Mouse (Mus musculus): ENCODE measurements around the gene Gtf2a2. TPM values are rescaled to one million over a fixed set of nuclear protein-coding genes. Genes with fewer than 3 reads are reported as not detected.

The Gtf2a2 gene
- polyA plus RNA-seq, 1 experiment from 2014 or later: 172 TPM

GRCm38 (mm10) chr9:70024648-70025047, 12.3 kb downstream of the Gtf2a2 start:
- Histone ChIP-seq H3K9ac (no peak overlapping the region), H3K36me3 (replicated peaks) (0 out of 2 replicates have a peak, but pooled peaks cover 3% of the 10 kb centered on the region), H3K4me2 (no peak overlapping the region), H3K9me3 (no peaks in the 10 kb centered on the region), H3K27me3 (replicated peaks) (no peaks in the 10 kb centered on the region), H3K4me3 (no peak overlapping the region), H3K4me1 (no peaks in the 10 kb centered on the region), H3K27ac (no peak overlapping the region)
- ATAC-seq (replicated peaks): no peak

- Histone ChIP-seq H3K4me2 (no peak overlapping the region), H3K27ac (no peak overlapping the region), H3K4me1 (no peaks in the 10 kb centered on the region), H3K36me3 (replicated peaks) (no peaks in the 10 kb centered on the region), H3K4me3 (no peak overlapping the region), H3K27me3 (replicated peaks) (no peaks in the 10 kb centered on the region), H3K9ac (no peak overlapping the region), H3K9me3 (no peaks in the 10 kb centered on the region)
- 91% methylated on average over 2 of the region's 2 CpGs for WGBS
- no peak for ATAC-seq (replicated peaks)
Observed at GRCm38 (mm10) chr9:70025365-70026012, 13.1 kb downstream of the Gtf2a2 start.

- H3K27ac ChIP-seq: no peak overlapping the region
Observed at GRCm38 (mm10) chr9:70032167-70032566, 19.8 kb downstream of the Gtf2a2 start.

GRCm38 (mm10) chr9:70033056-70033455, 20.7 kb downstream of the Gtf2a2 start:
- Histone ChIP-seq H3K9ac (no peak overlapping the region), H3K4me1 (no peaks in the 10 kb centered on the region), H3K27ac (no peak overlapping the region), H3K4me2 (no peak overlapping the region), H3K36me3 (replicated peaks) (no peaks in the 10 kb centered on the region), H3K4me3 (no peak overlapping the region), H3K9me3 (no peaks in the 10 kb centered on the region), H3K27me3 (replicated peaks) (no peaks in the 10 kb centered on the region)
- no peak for ATAC-seq (replicated peaks)
- WGBS: 78% methylated on average over 9 of the region's 9 CpGs

More at GRCm38 (mm10) chr9:70032167-70032566, 19.8 kb downstream of the Gtf2a2 start:
- WGBS: 83% methylated on average over 1 of the region's 1 CpGs
- H3K4me1 ChIP-seq: no peaks in the 10 kb centered on the region
- ATAC-seq (replicated peaks): no peak
- no peak overlapping the region for H3K4me3 ChIP-seq
- H3K4me2 ChIP-seq: no peak overlapping the region
- no peaks in the 10 kb centered on the region for H3K9me3 ChIP-seq
- no peaks in the 10 kb centered on the region for H3K36me3 ChIP-seq (replicated peaks)
- H3K9ac ChIP-seq: no peak overlapping the region
- H3K27me3 ChIP-seq (replicated peaks): no peaks in the 10 kb centered on the region

GRCm38 (mm10) chr9:70034702-70035101, 22.4 kb downstream of the Gtf2a2 start:
- Histone ChIP-seq H3K4me3 (no peak overlapping the region), H3K36me3 (replicated peaks) (no peaks in the 10 kb centered on the region), H3K9me3 (no peaks in the 10 kb centered on the region), H3K9ac (no peak overlapping the region), H3K27me3 (replicated peaks) (no peaks in the 10 kb centered on the region), H3K4me2 (no peak overlapping the region), H3K27ac (no peak overlapping the region), H3K4me1 (no peaks in the 10 kb centered on the region)
- 92% methylated on average over 7 of the region's 7 CpGs for WGBS
- ATAC-seq (replicated peaks): no peak

GRCm38 (mm10) chr9:70036646-70037045, 24.3 kb downstream of the Gtf2a2 start:
- Histone ChIP-seq H3K9me3 (no peaks in the 10 kb centered on the region), H3K4me1 (no peaks in the 10 kb centered on the region), H3K4me2 (no peak overlapping the region), H3K4me3 (no peak overlapping the region), H3K27me3 (replicated peaks) (no peaks in the 10 kb centered on the region), H3K27ac (no peak overlapping the region), H3K9ac (no peak overlapping the region), H3K36me3 (replicated peaks) (no peaks in the 10 kb centered on the region)
- WGBS: 87% methylated on average over 4 of the region's 4 CpGs
- no peak for ATAC-seq (replicated peaks)

- Histone ChIP-seq H3K9ac (no peak within 1 kb of the TSS), H3K36me3 (replicated peaks) (no peaks in the 10 kb centered on the region), H3K9me3 (no peaks in the 10 kb centered on the region), H3K27ac (no peak within 1 kb of the TSS), H3K4me2 (no peak within 1 kb of the TSS), H3K27me3 (replicated peaks) (no peaks in the 10 kb centered on the region), H3K4me1 (no peaks in the 10 kb centered on the region), H3K4me3 (no peak within 1 kb of the TSS)
- WGBS: 92% methylated on average over 7 of the region's 7 CpGs
- ATAC-seq (replicated peaks): no peak
Observed at GRCm38 (mm10) chr9:70037988-70038387, 25.6 kb downstream of the Gtf2a2 start, which contains the start of gene Gcnt3. Gene Gcnt3, minus strand, starts transcription at chr9:70038088.

GRCm38 (mm10) chr9:70039597-70040385, 27.4 kb downstream of the Gtf2a2 start:
- no peak overlapping the region for H3K27ac ChIP-seq
- no peak overlapping the region for H3K4me2 ChIP-seq
- H3K9ac ChIP-seq: no peak overlapping the region
- H3K4me1 ChIP-seq: no peaks in the 10 kb centered on the region
- no peak overlapping the region for H3K4me3 ChIP-seq
- ATAC-seq (replicated peaks): no peak
- no peaks in the 10 kb centered on the region for H3K27me3 ChIP-seq (replicated peaks)
- no peaks in the 10 kb centered on the region for H3K9me3 ChIP-seq
- no peaks in the 10 kb centered on the region for H3K36me3 ChIP-seq (replicated peaks)
- 91% methylated on average over 6 of the region's 6 CpGs for WGBS

GRCm38 (mm10) chr9:70040570-70040969, 28.2 kb downstream of the Gtf2a2 start:
- Histone ChIP-seq H3K27ac (no peak overlapping the region), H3K4me3 (no peak overlapping the region), H3K36me3 (replicated peaks) (no peaks in the 10 kb centered on the region), H3K4me1 (no peaks in the 10 kb centered on the region), H3K4me2 (no peak overlapping the region), H3K27me3 (replicated peaks) (no peaks in the 10 kb centered on the region), H3K9ac (no peak overlapping the region), H3K9me3 (no peaks in the 10 kb centered on the region)
- WGBS: 85% methylated on average over 11 of the region's 11 CpGs
- ATAC-seq (replicated peaks): no peak

GRCm38 (mm10) chr9:70042137-70042536, 29.8 kb downstream of the Gtf2a2 start:
- no peak overlapping the region for H3K4me2 ChIP-seq
- H3K27me3 ChIP-seq (replicated peaks): no peaks in the 10 kb centered on the region
- H3K27ac ChIP-seq: no peak overlapping the region
- H3K4me1 ChIP-seq: no peaks in the 10 kb centered on the region
- no peaks in the 10 kb centered on the region for H3K36me3 ChIP-seq (replicated peaks)
- no peak overlapping the region for H3K9ac ChIP-seq
- ATAC-seq (replicated peaks): no peak
- no peaks in the 10 kb centered on the region for H3K9me3 ChIP-seq
- WGBS: 96% methylated on average over 4 of the region's 4 CpGs
- no peak overlapping the region for H3K4me3 ChIP-seq

- ATAC-seq (replicated peaks): no peak
- no peak overlapping the region for H3K9ac ChIP-seq
- no peak overlapping the region for H3K27ac ChIP-seq
- H3K4me1 ChIP-seq: no peaks in the 10 kb centered on the region
- WGBS: 50% methylated on average over 1 of the region's 1 CpGs
- no peak overlapping the region for H3K4me3 ChIP-seq
- no peaks in the 10 kb centered on the region for H3K27me3 ChIP-seq (replicated peaks)
- H3K4me2 ChIP-seq: no peak overlapping the region
- H3K9me3 ChIP-seq: no peaks in the 10 kb centered on the region
- H3K36me3 ChIP-seq (replicated peaks): no peaks in the 10 kb centered on the region
Observed at GRCm38 (mm10) chr9:70042935-70043334, 30.6 kb downstream of the Gtf2a2 start.

GRCm38 (mm10) chr9:70044865-70045264, 32.5 kb downstream of the Gtf2a2 start:
- Histone ChIP-seq H3K4me2 (no peak overlapping the region), H3K4me3 (no peak overlapping the region), H3K9me3 (no peaks in the 10 kb centered on the region), H3K36me3 (replicated peaks) (no peaks in the 10 kb centered on the region), H3K9ac (no peak overlapping the region), H3K27ac (no peak overlapping the region), H3K27me3 (replicated peaks) (no peaks in the 10 kb centered on the region), H3K4me1 (0 out of 2 replicates have a peak, but pooled peaks cover 6% of the 10 kb centered on the region)
- no peak for ATAC-seq (replicated peaks)
- WGBS: 86% methylated on average over 2 of the region's 2 CpGs

GRCm38 (mm10) chr9:70046255-70046654, 33.9 kb downstream of the Gtf2a2 start:
- H3K4me3 ChIP-seq: no peak overlapping the region
- WGBS: 87% methylated on average over 6 of the region's 6 CpGs
- no peak for ATAC-seq (replicated peaks)

More at GRCm38 (mm10) chr9:70046255-70046654, 33.9 kb downstream of the Gtf2a2 start:
- H3K27ac ChIP-seq: no peak overlapping the region
- H3K4me1 ChIP-seq: 0 out of 2 replicates have a peak, but pooled peaks cover 6% of the 10 kb centered on the region
- no peak overlapping the region for H3K9ac ChIP-seq
- H3K36me3 ChIP-seq (replicated peaks): no peaks in the 10 kb centered on the region
- H3K4me2 ChIP-seq: no peak overlapping the region
- no peaks in the 10 kb centered on the region for H3K27me3 ChIP-seq (replicated peaks)
- no peaks in the 10 kb centered on the region for H3K9me3 ChIP-seq
